Mouse (Mus musculus): Measurements from ENCODE around the gene Akap13.
"Not testable (repeated sequence)": the region's sequence is repeated elsewhere in the genome, so short reads cannot be mapped to it uniquely, and the experiment has no call there.

- TF ChIP-seq CTCF (IDR thresholded peaks at IDR 0.05; ENCODE audit: insufficient read depth, low read length); POLR2A (IDR thresholded peaks at IDR 0.05; ENCODE audit: borderline replicate concordance, extremely low read depth, low read depth, low read length): not testable (repeated sequence)
Observed at GRCm38 (mm10) chr7:75760661-75761319, 305.5 kb downstream of the Akap13 start.
